8 mouse cellular contexts compared by ENCODE assay signal in the genomic region with DNA sequence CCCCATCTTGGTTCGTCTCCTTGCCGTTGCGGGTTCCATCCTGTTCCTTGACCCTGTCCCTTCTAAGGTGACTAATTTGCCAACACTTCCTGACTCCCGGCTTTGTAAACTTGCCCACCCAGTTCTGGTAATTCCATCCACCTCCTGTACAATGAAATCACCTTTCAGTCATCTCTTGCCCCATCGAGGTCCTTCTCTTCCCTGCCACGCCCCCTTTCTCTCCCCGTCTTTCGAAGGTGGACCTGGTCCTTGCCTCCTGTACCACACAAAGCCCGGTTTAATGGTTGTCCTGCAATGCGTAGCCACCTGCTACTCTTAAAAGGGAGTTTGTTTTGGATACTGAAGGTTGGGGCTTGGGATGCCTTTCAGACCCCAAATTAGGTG. TPM values are rescaled to one million over a fixed set of nuclear protein-coding genes. Genes with fewer than 3 reads are reported as not detected.
DNase-seq lines count a peak whose midpoint lies in the region; ATAC-seq lines count a peak whose summit lies in the region.

No protein-coding gene starts in this region.

- no peaks in the 10 kb centered on the region for H3K9me3 ChIP-seq in kidney, embryonic 15.5 days (replicated peaks)
- no peaks in the 10 kb centered on the region for H3K9me3 ChIP-seq in hindbrain, embryonic 13.5 days

- no peak overlapping the region for H3K27ac ChIP-seq in kidney, embryonic 15.5 days
- peak overlapping the region; percentile 87; the same call in 1 of the 2 replicates for H3K27ac ChIP-seq in hindbrain, embryonic 13.5 days

- 0 out of 2 replicates have a peak, but pooled peaks have one; percentile 42 for ATAC-seq in kidney, embryonic 15.5 days (replicated peaks; ENCODE audit: low FRiP score)
- no peak; the same call in 1 of the 2 replicates for ATAC-seq in hindbrain, embryonic 13.5 days (ENCODE audit: low FRiP score)

- no peaks in the 10 kb centered on the region for H3K27me3 ChIP-seq in kidney, embryonic 15.5 days
- H3K27me3 ChIP-seq in hindbrain, embryonic 13.5 days = no peaks in the 10 kb centered on the region

- under 1% methylated on average over 10 of the region's 10 CpGs for WGBS in kidney, embryonic 15.5 days
- 2% methylated on average over 10 of the region's 10 CpGs for WGBS in hindbrain, embryonic 13.5 days

- H3K36me3 ChIP-seq in kidney, embryonic 15.5 days = no peaks in the 10 kb centered on the region
- H3K36me3 ChIP-seq in hindbrain, embryonic 13.5 days = peaks cover 10% of the 10 kb centered on the region

- H3K4me2 ChIP-seq in kidney, embryonic 15.5 days = peak overlapping the region; percentile 88
- H3K4me2 ChIP-seq in hindbrain, embryonic 13.5 days = peak overlapping the region; percentile 76

- peak overlapping the region; percentile 83 for H3K9ac ChIP-seq in kidney, embryonic 15.5 days
- peak overlapping the region; percentile 97 for H3K9ac ChIP-seq in hindbrain, embryonic 13.5 days

- H3K4me1 ChIP-seq in kidney, embryonic 15.5 days = peaks cover 10% of the 10 kb centered on the region
- peaks cover 12% of the 10 kb centered on the region for H3K4me1 ChIP-seq in hindbrain, embryonic 13.5 days (replicated peaks)

- DNase-seq in kidney, adult 8-10 months = no peak
- peak; percentile 42 for DNase-seq in ZHBTc4 (ENCODE audit: low read depth, low spot score)
- DNase-seq in lung, postnatal 10 days = peak; percentile 6
- no peak for DNase-seq in adrenal gland, postnatal 25 days
- DNase-seq in frontal cortex, adult 2 months (ENCODE audit: extremely low spot score in 1 of 2, low spot score in 1 of 2) = no peak
- DNase-seq in gastrocnemius, postnatal 10 days = no peak

- peak overlapping the region; percentile 99 for H3K4me3 ChIP-seq in kidney, embryonic 15.5 days (replicated peaks)
- peak overlapping the region; percentile 100 for H3K4me3 ChIP-seq in hindbrain, embryonic 13.5 days

RNA-seq across cellular contexts. Expression of gene Uchl3, which starts 0.8 kb away (rescaled TPM):
- polyA plus RNA-seq in kidney, embryonic 15.5 days (2015; fragmentation: Nextera tagmentation; extraction: Ambion mirVana) = 143 and 152 TPM in 2 replicates
- 265 and 268 TPM in 2 replicates for polyA plus RNA-seq in hindbrain, embryonic 13.5 days (2015; fragmentation: Nextera tagmentation; extraction: Ambion mirVana)
- total RNA-seq in adrenal gland, postnatal 25 days (2021) = 38.4 and 41.3 TPM in 2 replicates
- polyA plus RNA-seq in frontal cortex, adult 2 months (2012; rRNA removed) = 51.8 and 56.7 TPM in 2 replicates
- 10 to 100 TPM; 41.4 to 43.3 TPM for total RNA-seq in gastrocnemius, postnatal 10 days (2021)

RNA-seq across cellular contexts. Expression of gene Commd6, which starts 14.0 kb away (rescaled TPM):
- 93.3 and 107 TPM in 2 replicates for polyA plus RNA-seq in kidney, embryonic 15.5 days (2015; fragmentation: Nextera tagmentation; extraction: Ambion mirVana)
- polyA plus RNA-seq in hindbrain, embryonic 13.5 days (2015; fragmentation: Nextera tagmentation; extraction: Ambion mirVana) = 93.0 and 102 TPM in 2 replicates
- 101 and 111 TPM in 2 replicates for total RNA-seq in adrenal gland, postnatal 25 days (2021)
- 52.0 and 59.8 TPM in 2 replicates for polyA plus RNA-seq in frontal cortex, adult 2 months (2012; rRNA removed)
- 10 to 100 TPM; 23.5 to 27.2 TPM for total RNA-seq in gastrocnemius, postnatal 10 days (2021)

RNA-seq across cellular contexts. Expression of gene Tbc1d4, which starts 45.5 kb away (rescaled TPM):
- polyA plus RNA-seq in kidney, embryonic 15.5 days (2015; fragmentation: Nextera tagmentation; extraction: Ambion mirVana) = 20.1 and 20.4 TPM in 2 replicates
- 6.2 and 6.5 TPM in 2 replicates for polyA plus RNA-seq in hindbrain, embryonic 13.5 days (2015; fragmentation: Nextera tagmentation; extraction: Ambion mirVana)
- 52.8 and 87.6 TPM in 2 replicates for total RNA-seq in adrenal gland, postnatal 25 days (2021)
- 8.9 and 10.1 TPM in 2 replicates for polyA plus RNA-seq in frontal cortex, adult 2 months (2012; rRNA removed)
- 10 to 100 TPM; 28.5 to 36.4 TPM for total RNA-seq in gastrocnemius, postnatal 10 days (2021)

Comparison
In these comparisons a context has a peak if more than half of its experiments do, and no peak if none do; other contexts are left out.
1. DNase-seq: peak in ZHBTc4 (single experiment) and lung, postnatal 10 days (single experiment); none in kidney, adult 8-10 months (0 of 2), adrenal gland, postnatal 25 days (single experiment), frontal cortex, adult 2 months (0 of 2) and gastrocnemius, postnatal 10 days (single experiment).